Mouse (Mus musculus): ENCODE results near the gene Smarcc2. TPM values are rescaled to one million over a fixed set of nuclear protein-coding genes. Genes with fewer than 3 reads are reported as not detected.

Gene Smarcc2
- 130 and 132 TPM in 2 replicates for polyA plus RNA-seq (2012; rRNA removed; ENCODE audit: low replicate concordance)

DNA sequence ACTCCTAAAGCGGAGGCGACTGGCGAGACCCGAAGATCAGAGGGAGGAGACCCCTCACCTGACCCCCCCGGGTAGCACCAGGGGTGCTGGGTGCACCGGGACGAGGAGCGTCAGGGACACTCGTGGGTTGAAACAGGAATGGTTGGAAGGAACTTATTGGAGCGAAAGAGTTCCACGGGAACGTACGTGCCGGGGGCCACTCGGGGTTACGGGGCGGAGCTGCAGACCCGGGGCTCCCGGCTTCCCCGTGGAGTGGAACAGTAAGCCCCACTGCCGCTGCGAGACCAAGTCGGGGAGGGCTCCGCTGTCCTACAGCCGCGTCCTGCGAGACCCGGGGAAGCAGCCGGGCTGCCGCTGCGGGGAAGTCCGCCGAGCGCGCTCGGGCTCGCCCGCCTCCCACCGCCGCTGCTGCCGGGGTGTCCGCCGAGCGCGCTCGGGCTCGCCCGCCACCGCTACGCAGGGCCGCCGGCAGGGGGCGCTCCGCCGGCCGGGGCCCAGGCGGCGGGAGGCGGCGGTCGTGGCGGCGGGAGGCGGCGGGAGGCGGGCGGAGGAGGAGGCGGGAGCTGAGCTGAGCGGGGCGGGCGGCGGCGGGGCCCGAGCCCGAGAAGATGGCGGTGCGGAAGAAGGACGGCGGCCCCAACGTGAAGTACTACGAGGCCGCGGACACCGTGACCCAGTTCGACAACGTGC, at the start of gene Smarcc2:
Gene Smarcc2 (plus strand): TSS at position 530 of the 690 bp plus-strand sequence.

GRCm38 (mm10) chr10:128411211-128412054, 47.6 kb upstream of the Smarcc2 start, which contains the start of the genes Nabp2 and Rnf41:
Gene Nabp2, minus strand, starts transcription at chr10:128411492.
Gene Rnf41, plus strand, starts transcription at chr10:128411657.

GRCm38 (mm10) chr10:128493695-128494666, 34.9 kb downstream of the Smarcc2 start, which contains the start of gene Myl6:
Gene Myl6, minus strand, starts transcription at chr10:128494145.

GRCm38 (mm10) chr10:128498590-128498989, 39.5 kb downstream of the Smarcc2 start, which contains the start of gene Myl6b:
Gene Myl6b, minus strand, starts transcription at chr10:128498685.

GRCm38 (mm10) chr10:128525671-128526308, 66.7 kb downstream of the Smarcc2 start, which contains the start of gene Esyt1:
Gene Esyt1, minus strand, starts transcription at chr10:128525871.

Other genes with a start within 250 kb of the Smarcc2 start
- 12.9 and 17.8 TPM in 2 replicates for gene Spryd4, start 247.4 kb upstream of the Smarcc2 start, polyA plus RNA-seq (2012; rRNA removed; ENCODE audit: low replicate concordance)
- not detected in 2 replicates for gene Mip, start 233.4 kb upstream of the Smarcc2 start, polyA plus RNA-seq (2012; rRNA removed; ENCODE audit: low replicate concordance)
- gene Timeless, start 227.2 kb upstream of the Smarcc2 start, polyA plus RNA-seq (2012; rRNA removed; ENCODE audit: low replicate concordance) = 8.3 and 9.1 TPM in 2 replicates
- gene Apon, start 205.2 kb upstream of the Smarcc2 start, polyA plus RNA-seq (2012; rRNA removed; ENCODE audit: low replicate concordance) = 0.20 and 0.22 TPM in 2 replicates
- 0.09 and 0.77 TPM in 2 replicates for gene Apof, start 190.6 kb upstream of the Smarcc2 start, polyA plus RNA-seq (2012; rRNA removed; ENCODE audit: low replicate concordance)
- gene Stat2, start 188.7 kb upstream of the Smarcc2 start, polyA plus RNA-seq (2012; rRNA removed; ENCODE audit: low replicate concordance) = 29.1 and 44.5 TPM in 2 replicates
- gene Il23a, start 160.5 kb upstream of the Smarcc2 start, polyA plus RNA-seq (2012; rRNA removed; ENCODE audit: low replicate concordance) = not detected in 2 replicates
- 22.6 and 30.2 TPM in 2 replicates for gene Pan2, start 155.9 kb upstream of the Smarcc2 start, polyA plus RNA-seq (2012; rRNA removed; ENCODE audit: low replicate concordance)
- gene Cnpy2, start 136.8 kb upstream of the Smarcc2 start, polyA plus RNA-seq (2012; rRNA removed; ENCODE audit: low replicate concordance) = 75.9 and 121 TPM in 2 replicates
- gene Cs, start 121.5 kb upstream of the Smarcc2 start, polyA plus RNA-seq (2012; rRNA removed; ENCODE audit: low replicate concordance) = 436 and 554 TPM in 2 replicates
- 65.7 and 66.7 TPM in 2 replicates for gene Coq10a, start 90.3 kb upstream of the Smarcc2 start, polyA plus RNA-seq (2012; rRNA removed; ENCODE audit: low replicate concordance)
- gene Ankrd52, start 82.1 kb upstream of the Smarcc2 start, polyA plus RNA-seq (2012; rRNA removed; ENCODE audit: low replicate concordance) = 34.1 and 47.9 TPM in 2 replicates
- gene Slc39a5, start 58.0 kb upstream of the Smarcc2 start, polyA plus RNA-seq (2012; rRNA removed; ENCODE audit: low replicate concordance) = not detected in 2 replicates
- gene Nabp2, start 47.8 kb upstream of the Smarcc2 start, polyA plus RNA-seq (2012; rRNA removed; ENCODE audit: low replicate concordance) = 32.5 and 44.3 TPM in 2 replicates
- gene Rnf41, start 47.6 kb upstream of the Smarcc2 start, polyA plus RNA-seq (2012; rRNA removed; ENCODE audit: low replicate concordance) = 30.7 and 33.1 TPM in 2 replicates
- gene Myl6, start 34.9 kb downstream of the Smarcc2 start, polyA plus RNA-seq (2012; rRNA removed; ENCODE audit: low replicate concordance) = 1,396 and 2,043 TPM in 2 replicates
- 7.8 and 14.7 TPM in 2 replicates for gene Myl6b, start 39.4 kb downstream of the Smarcc2 start, polyA plus RNA-seq (2012; rRNA removed; ENCODE audit: low replicate concordance)
- gene Esyt1, start 66.6 kb downstream of the Smarcc2 start, polyA plus RNA-seq (2012; rRNA removed; ENCODE audit: low replicate concordance) = 154 and 249 TPM in 2 replicates
- gene Zc3h10, start 88.5 kb downstream of the Smarcc2 start, polyA plus RNA-seq (2012; rRNA removed; ENCODE audit: low replicate concordance) = 8.9 and 14.0 TPM in 2 replicates
- gene Rpl41, start 90.1 kb downstream of the Smarcc2 start, polyA plus RNA-seq (2012; rRNA removed; ENCODE audit: low replicate concordance) = 1,421 and 2,770 TPM in 2 replicates
- gene Pa2g4, start 106.7 kb downstream of the Smarcc2 start, polyA plus RNA-seq (2012; rRNA removed; ENCODE audit: low replicate concordance) = 20.3 and 36.9 TPM in 2 replicates
- gene Erbb3, start 130.4 kb downstream of the Smarcc2 start, polyA plus RNA-seq (2012; rRNA removed; ENCODE audit: low replicate concordance) = 1.4 and 11.3 TPM in 2 replicates
- 414 and 1,367 TPM in 2 replicates for gene Rps26, start 167.5 kb downstream of the Smarcc2 start, polyA plus RNA-seq (2012; rRNA removed; ENCODE audit: low replicate concordance)
- gene Ikzf4, start 186.7 kb downstream of the Smarcc2 start, polyA plus RNA-seq (2012; rRNA removed; ENCODE audit: low replicate concordance) = 0.50 and 4.4 TPM in 2 replicates
- gene Suox, start 214.8 kb downstream of the Smarcc2 start, polyA plus RNA-seq (2012; rRNA removed; ENCODE audit: low replicate concordance) = 19.1 and 20.1 TPM in 2 replicates
- gene Rab5b, start 237.0 kb downstream of the Smarcc2 start, polyA plus RNA-seq (2012; rRNA removed; ENCODE audit: low replicate concordance) = 105 and 117 TPM in 2 replicates
- 1.7 and 1.8 TPM in 2 replicates for gene Pmel, start 244.9 kb downstream of the Smarcc2 start, polyA plus RNA-seq (2012; rRNA removed; ENCODE audit: low replicate concordance)
- gene Cdk2, start 245.8 kb downstream of the Smarcc2 start, polyA plus RNA-seq (2012; rRNA removed; ENCODE audit: low replicate concordance) = 28.8 and 36.7 TPM in 2 replicates